8 mouse cellular contexts compared by ENCODE assay signal in genomic region chr8:125349290-125350025, GRCm38 (mm10).
DNase-seq lines count a peak whose midpoint lies in the region; ATAC-seq lines count a peak whose summit lies in the region.

No protein-coding gene starts in this region.

- H3K36me3 ChIP-seq in embryonic facial prominence, embryonic 14.5 days (ENCODE audit: control insufficient read depth, insufficient read depth, low read length): no peaks in the 10 kb centered on the region
- no peaks in the 10 kb centered on the region for H3K36me3 ChIP-seq in heart, embryonic 13.5 days
- no peaks in the 10 kb centered on the region for H3K36me3 ChIP-seq in kidney, embryonic 14.5 days (ENCODE audit: control insufficient read depth, insufficient read depth, low read length)

- peak; percentile 89 for DNase-seq in adrenal gland, postnatal 10 days
- DNase-seq in embryonic facial prominence, embryonic 14.5 days (ENCODE audit: low spot score): peak; percentile 95
- DNase-seq in lung, postnatal 10 days: peak; percentile 89
- DNase-seq in retina, postnatal 1 day: peak; percentile 94
- no peak for DNase-seq in left cerebral cortex, adult 9 months (ENCODE audit: low spot score in 2 of 2)
- DNase-seq in spleen, adult 12 weeks (ENCODE audit: low spot score): no peak

- H3K4me2 ChIP-seq in embryonic facial prominence, embryonic 14.5 days (ENCODE audit: low read depth, low read length): no peak overlapping the region
- H3K4me2 ChIP-seq in heart, embryonic 13.5 days: peak overlapping the region; percentile 52
- H3K4me2 ChIP-seq in kidney, embryonic 14.5 days (replicated peaks; ENCODE audit: low read depth, low read length): no peak overlapping the region

- ATAC-seq in embryonic facial prominence, embryonic 14.5 days (ENCODE audit: low read depth): peak; percentile 89
- peak; percentile 76; the same call in 1 of the 2 replicates for ATAC-seq in heart, embryonic 13.5 days (ENCODE audit: extremely low read depth, insufficient number of reproducible peaks, low FRiP score, low TSS enrichment)
- ATAC-seq in kidney, embryonic 14.5 days (ENCODE audit: low FRiP score, low TSS enrichment): peak; percentile 83

- H3K27me3 ChIP-seq in embryonic facial prominence, embryonic 14.5 days (replicated peaks; ENCODE audit: control insufficient read depth, insufficient read depth, low read length): 0 out of 2 replicates have a peak, but pooled peaks cover 4% of the 10 kb centered on the region
- H3K27me3 ChIP-seq in heart, embryonic 13.5 days (replicated peaks): peaks cover 53% of the 10 kb centered on the region
- H3K27me3 ChIP-seq in kidney, embryonic 14.5 days (ENCODE audit: control insufficient read depth, insufficient read depth, low read length): no peaks in the 10 kb centered on the region

- H3K9me3 ChIP-seq in embryonic facial prominence, embryonic 14.5 days (ENCODE audit: control insufficient read depth, low read length): no peaks in the 10 kb centered on the region
- no peaks in the 10 kb centered on the region for H3K9me3 ChIP-seq in heart, embryonic 13.5 days
- H3K9me3 ChIP-seq in kidney, embryonic 14.5 days (ENCODE audit: control insufficient read depth, low read length): no peaks in the 10 kb centered on the region

- no peak overlapping the region for H3K4me3 ChIP-seq in embryonic facial prominence, embryonic 14.5 days (ENCODE audit: low read depth, low read length)
- H3K4me3 ChIP-seq in heart, embryonic 13.5 days: no peak overlapping the region
- H3K4me3 ChIP-seq in kidney, embryonic 14.5 days (ENCODE audit: low read length): no peak overlapping the region

- H3K9ac ChIP-seq in embryonic facial prominence, embryonic 14.5 days (ENCODE audit: low read depth, low read length): no peak overlapping the region
- no peak overlapping the region; the same call in 1 of the 2 replicates for H3K9ac ChIP-seq in heart, embryonic 13.5 days
- H3K9ac ChIP-seq in kidney, embryonic 14.5 days (ENCODE audit: low read depth, low read length): no peak overlapping the region

- H3K27ac ChIP-seq in embryonic facial prominence, embryonic 14.5 days (replicated peaks; ENCODE audit: low read depth, low read length): no peak overlapping the region
- H3K27ac ChIP-seq in heart, embryonic 13.5 days (replicated peaks): peak overlapping the region; percentile 92
- H3K27ac ChIP-seq in kidney, embryonic 14.5 days (ENCODE audit: low read depth, low read length): no peak overlapping the region; the same call in 1 of the 2 replicates

- WGBS in embryonic facial prominence, embryonic 14.5 days: 12% methylated on average over 7 of the region's 7 CpGs
- WGBS in heart, embryonic 13.5 days: 5% methylated on average over 7 of the region's 7 CpGs
- WGBS in kidney, embryonic 14.5 days: 6% methylated on average over 7 of the region's 7 CpGs

- H3K4me1 ChIP-seq in embryonic facial prominence, embryonic 14.5 days (ENCODE audit: control insufficient read depth, insufficient read depth, low read length): peaks cover 12% of the 10 kb centered on the region
- peaks cover 99% of the 10 kb centered on the region for H3K4me1 ChIP-seq in heart, embryonic 13.5 days
- H3K4me1 ChIP-seq in kidney, embryonic 14.5 days (ENCODE audit: control insufficient read depth, insufficient read depth, low read length): peaks cover 11% of the 10 kb centered on the region

Comparison
In these comparisons a context has a peak if more than half of its experiments do, and no peak if none do; other contexts are left out.
1. DNase-seq: peak in adrenal gland, postnatal 10 days (single experiment), embryonic facial prominence, embryonic 14.5 days (single experiment), lung, postnatal 10 days (single experiment) and retina, postnatal 1 day (single experiment); none in left cerebral cortex, adult 9 months (0 of 2) and spleen, adult 12 weeks (single experiment).
2. Peak in every context shown above with its lines, with median percentiles within 50 percentile points of each other: ATAC-seq.